Mouse (Mus musculus): Measurements from ENCODE around the gene Drg2. TPM values are rescaled to one million over a fixed set of nuclear protein-coding genes. Genes with fewer than 3 reads are reported as not detected.

The Drg2 gene
- polyA plus RNA-seq, 1 experiment from 2014 or later = 47.6 TPM

- Histone ChIP-seq H3K9me3 (replicated peaks) (no peaks in the 10 kb centered on the region), H3K36me3 (no peaks in the 10 kb centered on the region), H3K4me3 (replicated peaks) (no peak overlapping the region), H3K4me1 (replicated peaks) (peaks cover 39% of the 10 kb centered on the region), H3K9ac (no peak overlapping the region), H3K4me2 (no peak overlapping the region), H3K27me3 (peaks cover 37% of the 10 kb centered on the region), H3K27ac (no peak overlapping the region)
- WGBS (ENCODE audit: insufficient replicate concordance) = 60% methylated on average over 2 of the region's 2 CpGs
- ATAC-seq (ENCODE audit: low read depth) = no peak
- no peak for DNase-seq
Observed at GRCm38 (mm10) chr11:60512520-60512919, 58.1 kb downstream of the Drg2 start.

- Histone ChIP-seq H3K4me2 (no peak overlapping the region), H3K27me3 (peaks cover 23% of the 10 kb centered on the region), H3K9me3 (replicated peaks) (no peaks in the 10 kb centered on the region), H3K9ac (no peak overlapping the region), H3K36me3 (no peaks in the 10 kb centered on the region), H3K4me1 (replicated peaks) (peaks cover 18% of the 10 kb centered on the region), H3K4me3 (replicated peaks) (no peak overlapping the region), H3K27ac (no peak overlapping the region)
- WGBS (ENCODE audit: insufficient replicate concordance) = 56% methylated on average over 2 of the region's 2 CpGs
- DNase-seq = no peak
- ATAC-seq (ENCODE audit: low read depth) = no peak
Observed at GRCm38 (mm10) chr11:60514941-60515340, 60.5 kb downstream of the Drg2 start.

GRCm38 (mm10) chr11:60518305-60518704 is 63.9 kb downstream of the Drg2 start:
- WGBS (ENCODE audit: insufficient replicate concordance) = 45% methylated on average over 4 of the region's 4 CpGs
- no peaks in the 10 kb centered on the region for H3K9me3 ChIP-seq (replicated peaks)
- no peak for DNase-seq

More at GRCm38 (mm10) chr11:60518305-60518704, 63.9 kb downstream of the Drg2 start:
- H3K9ac ChIP-seq = no peak overlapping the region
- H3K36me3 ChIP-seq = no peaks in the 10 kb centered on the region
- H3K4me2 ChIP-seq = no peak overlapping the region
- no peak overlapping the region for H3K27ac ChIP-seq
- no peak for ATAC-seq (ENCODE audit: low read depth)
- no peaks in the 10 kb centered on the region for H3K4me1 ChIP-seq (replicated peaks)
- H3K27me3 ChIP-seq = peaks cover 8% of the 10 kb centered on the region; the same call in 1 of the 2 replicates
- no peak overlapping the region for H3K4me3 ChIP-seq (replicated peaks)

Other genes with a start within 250 kb of the Drg2 start
- gene Srebf1, start 232.0 kb upstream of the Drg2 start, polyA plus RNA-seq (2015; fragmentation: Nextera tagmentation; extraction: Ambion mirVana) = 42.2 and 44.1 TPM in 2 replicates
- 4.6 and 5.1 TPM in 2 replicates for gene Tom1l2, start 101.7 kb upstream of the Drg2 start, polyA plus RNA-seq (2015; fragmentation: Nextera tagmentation; extraction: Ambion mirVana)
- gene Drc3, start 101.3 kb upstream of the Drg2 start, polyA plus RNA-seq (2015; fragmentation: Nextera tagmentation; extraction: Ambion mirVana) = 0.33 and 0.56 TPM in 2 replicates
- gene Gid4, start 37.4 kb upstream of the Drg2 start, polyA plus RNA-seq (2015; fragmentation: Nextera tagmentation; extraction: Ambion mirVana) = 9.9 and 12.8 TPM in 2 replicates
- gene Atpaf2, start 36.1 kb upstream of the Drg2 start, polyA plus RNA-seq (2015; fragmentation: Nextera tagmentation; extraction: Ambion mirVana) = 43.5 and 44.0 TPM in 2 replicates
- 0.16 and 0.21 TPM in 2 replicates for gene Myo15, start 14.7 kb downstream of the Drg2 start, polyA plus RNA-seq (2015; fragmentation: Nextera tagmentation; extraction: Ambion mirVana)
- 23.6 and 25.1 TPM in 2 replicates for gene Alkbh5, start 81.8 kb downstream of the Drg2 start, polyA plus RNA-seq (2015; fragmentation: Nextera tagmentation; extraction: Ambion mirVana)
- 11.2 and 12.4 TPM in 2 replicates for gene Llgl1, start 245.1 kb downstream of the Drg2 start, polyA plus RNA-seq (2015; fragmentation: Nextera tagmentation; extraction: Ambion mirVana)